Mouse (Mus musculus) cerebellum, adult 8-10 months (tissue): ENCODE measurements around the gene Grk4.
A peak's percentile ranks its signal among the peaks of the same experiment; 100 is the strongest.

Source experiments
- DNase-seq: peaks from one replicate; pipeline ENCODE4 v3.0.0; 2022

Grk4 gene

GRCm38 (mm10) chr5:34714816-34715215 is 54.6 kb downstream of the Grk4 start:
- DNase-seq: no peak

GRCm38 (mm10) chr5:34729141-34729540 is 69.0 kb downstream of the Grk4 start:
- DNase-seq: peak; percentile 3

GRCm38 (mm10) chr5:34730255-34730654 is 70.1 kb downstream of the Grk4 start:
- DNase-seq: no peak

- no peak for DNase-seq
These were observed 91.3 kb downstream of the Grk4 start for GRCm38 (mm10) chr5:34751477-34751876.

- no peak for DNase-seq
These were observed 98.6 kb downstream of the Grk4 start for GRCm38 (mm10) chr5:34758762-34759161.

- DNase-seq: no peak
These were observed 100.8 kb downstream of the Grk4 start for GRCm38 (mm10) chr5:34760850-34761508.

GRCm38 (mm10) chr5:34761509-34761908 is 101.3 kb downstream of the Grk4 start, which contains the start of gene Htt:
TSS of gene Htt (plus strand) at chr5:34761740.
- peak; percentile 95 for DNase-seq

GRCm38 (mm10) chr5:34761934-34762611 is 101.9 kb downstream of the Grk4 start:
- peak; percentile 41 for DNase-seq

- DNase-seq: no peak
These were observed 111.6 kb downstream of the Grk4 start for GRCm38 (mm10) chr5:34771818-34772217.

- DNase-seq: no peak
These were observed 112.6 kb downstream of the Grk4 start for GRCm38 (mm10) chr5:34772696-34773245.

GRCm38 (mm10) chr5:34773392-34773791 is 113.2 kb downstream of the Grk4 start:
- no peak for DNase-seq

GRCm38 (mm10) chr5:34785027-34785426 is 124.8 kb downstream of the Grk4 start:
- no peak for DNase-seq

GRCm38 (mm10) chr5:34791141-34791540 is 131.0 kb downstream of the Grk4 start:
- no peak for DNase-seq

- no peak for DNase-seq
These were observed 140.2 kb downstream of the Grk4 start for GRCm38 (mm10) chr5:34800292-34800953.
